Mouse (Mus musculus): ENCODE results near the gene Samt3.

The Samt3 gene

DNA sequence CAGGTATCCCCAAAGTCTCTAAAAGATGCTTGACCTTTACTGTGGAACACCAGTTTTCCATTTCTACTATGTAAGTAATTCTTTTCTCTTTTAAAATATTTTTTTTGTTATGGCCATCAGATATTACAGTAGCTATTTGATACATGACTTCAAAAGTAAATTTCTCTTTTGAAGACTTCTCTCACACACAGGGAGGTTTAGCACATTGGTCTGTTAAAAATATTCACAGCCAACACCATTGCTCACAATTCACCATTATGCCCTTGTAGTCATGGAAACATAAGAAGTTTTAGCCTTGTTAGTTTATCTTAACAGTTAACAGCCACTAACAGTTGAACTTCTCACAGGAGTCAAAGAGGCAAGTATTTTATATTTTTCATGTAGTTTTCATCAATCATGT lies at the start of gene Samt3:
Samt3 (plus strand) TSS at position 301 of the 400 bp plus-strand sequence.
- DNase-seq: no peak

DNA sequence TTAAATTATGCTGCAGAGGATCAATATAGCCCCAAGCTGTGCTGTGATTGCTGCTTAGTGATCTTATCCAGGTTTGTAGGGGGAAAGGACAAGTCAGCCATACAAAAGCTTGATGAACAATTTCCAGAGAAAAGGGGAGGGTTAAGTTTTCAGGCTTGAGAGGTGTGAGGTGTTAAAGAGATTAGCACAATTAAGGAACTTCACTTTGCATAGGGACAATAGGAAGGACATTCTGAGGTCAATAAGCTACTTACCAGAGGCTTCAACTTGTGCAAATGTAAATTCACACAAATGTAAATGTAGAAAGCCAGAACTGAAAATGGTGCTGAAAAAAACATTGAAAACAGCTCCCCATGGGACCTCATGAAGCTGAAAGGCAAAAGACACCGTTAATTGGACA lies 27.4 kb upstream of the Samt3 start:
- DNase-seq: no peak

DNA sequence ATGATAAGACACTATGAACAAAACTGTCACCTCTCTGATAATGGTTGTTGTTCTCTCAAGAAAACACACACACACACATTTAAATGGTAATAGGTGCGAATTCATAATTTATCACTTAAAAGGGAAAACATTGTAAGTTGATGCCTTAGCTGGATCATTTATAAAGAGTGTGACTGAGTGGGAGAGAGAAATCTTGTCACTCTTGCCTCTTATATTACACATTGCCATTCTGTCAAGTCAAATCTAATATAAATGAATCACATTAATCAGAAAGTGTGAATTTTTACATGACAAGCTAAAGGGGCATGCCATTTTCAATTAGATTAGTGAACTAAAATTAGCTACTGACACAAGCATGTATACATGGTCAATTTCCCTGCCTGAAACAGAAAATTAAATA lies 44.7 kb downstream of the Samt3 start:
- no peak for DNase-seq

Measured in thymus, postnatal 4 days (tissue).